Mouse (Mus musculus): ENCODE data around the gene Zbtb41.
"Not testable (repeated sequence)": the region's sequence is repeated elsewhere in the genome, so short reads cannot be mapped to it uniquely, and the experiment has no call there.

The Zbtb41 gene

GRCm38 (mm10) chr1:139421875-139422791 is at the start of gene Zbtb41:
Gene Zbtb41, plus strand, starts transcription at chr1:139422288.
- DNase-seq (ENCODE audit: low spot score in 2 of 2): peak; percentile 75 to 85

GRCm38 (mm10) chr1:139375900-139376299 is 46.2 kb upstream of the Zbtb41 start:
- DNase-seq (ENCODE audit: low spot score in 2 of 2): no peak

GRCm38 (mm10) chr1:139376638-139377286 is 45.3 kb upstream of the Zbtb41 start, which contains the start of gene Crb1:
Gene Crb1, minus strand, starts transcription at chr1:139377100.
- DNase-seq (ENCODE audit: low spot score in 2 of 2): no peak

- DNase-seq (ENCODE audit: low spot score in 2 of 2): no peak
These were observed 43.0 kb upstream of the Zbtb41 start for GRCm38 (mm10) chr1:139378861-139379620.

- no peak for DNase-seq (ENCODE audit: low spot score in 2 of 2)
These were observed 42.5 kb upstream of the Zbtb41 start for GRCm38 (mm10) chr1:139379621-139379984.

- no peak for DNase-seq (ENCODE audit: low spot score in 2 of 2)
These were observed 30.3 kb upstream of the Zbtb41 start for GRCm38 (mm10) chr1:139391747-139392146.

GRCm38 (mm10) chr1:139396589-139396988 is 25.5 kb upstream of the Zbtb41 start:
- no peak for DNase-seq (ENCODE audit: low spot score in 2 of 2)

- DNase-seq (ENCODE audit: low spot score in 2 of 2): no peak
These were observed 16.3 kb upstream of the Zbtb41 start for GRCm38 (mm10) chr1:139405766-139406165.

- DNase-seq (ENCODE audit: low spot score in 2 of 2): no peak
These were observed 14.4 kb upstream of the Zbtb41 start for GRCm38 (mm10) chr1:139407701-139408100.

- not testable (repeated sequence) for DNase-seq (ENCODE audit: low spot score in 2 of 2)
These were observed 9.7 kb upstream of the Zbtb41 start for GRCm38 (mm10) chr1:139412365-139412764.

- no peak for DNase-seq (ENCODE audit: low spot score in 2 of 2)
These were observed 8.6 kb upstream of the Zbtb41 start for GRCm38 (mm10) chr1:139413465-139413864.

- no peak for DNase-seq (ENCODE audit: low spot score in 2 of 2)
These were observed 590 bp upstream of the Zbtb41 start for GRCm38 (mm10) chr1:139421521-139421874.

- no peak for DNase-seq (ENCODE audit: low spot score in 2 of 2)
These were observed 853 bp downstream of the Zbtb41 start for GRCm38 (mm10) chr1:139422941-139423340.

- no peak for DNase-seq (ENCODE audit: low spot score in 2 of 2)
These were observed 1.8 kb downstream of the Zbtb41 start for GRCm38 (mm10) chr1:139423931-139424330.

- DNase-seq (ENCODE audit: low spot score in 2 of 2): no peak
These were observed 2.9 kb downstream of the Zbtb41 start for GRCm38 (mm10) chr1:139425006-139425405.

GRCm38 (mm10) chr1:139438373-139438772 is 16.3 kb downstream of the Zbtb41 start:
- no peak for DNase-seq (ENCODE audit: low spot score in 2 of 2)

GRCm38 (mm10) chr1:139443103-139443502 is 21.0 kb downstream of the Zbtb41 start:
- DNase-seq (ENCODE audit: low spot score in 2 of 2): not testable (repeated sequence)

- DNase-seq (ENCODE audit: low spot score in 2 of 2): peak; percentile 68 to 78
These were observed 32.5 kb downstream of the Zbtb41 start, which contains the start of gene Aspm for GRCm38 (mm10) chr1:139454340-139455225. Gene Aspm, plus strand, starts transcription at chr1:139454772.

GRCm38 (mm10) chr1:139455226-139455869 is 33.3 kb downstream of the Zbtb41 start:
- DNase-seq (ENCODE audit: low spot score in 2 of 2): no peak

GRCm38 (mm10) chr1:139460807-139461206 is 38.7 kb downstream of the Zbtb41 start:
- no peak for DNase-seq (ENCODE audit: low spot score in 2 of 2)

- DNase-seq (ENCODE audit: low spot score in 2 of 2): no peak
These were observed 43.8 kb downstream of the Zbtb41 start for GRCm38 (mm10) chr1:139465936-139466335.
